Mouse (Mus musculus) neural tube, embryonic 12.5 days (tissue): Measurements from ENCODE around the gene Cad. TPM values are rescaled to one million over a fixed set of nuclear protein-coding genes. Genes with fewer than 3 reads are reported as not detected.
A peak's percentile ranks its signal among the peaks of the same experiment; 100 is the strongest.
"Not testable (repeated sequence)": the region's sequence is repeated elsewhere in the genome, so short reads cannot be mapped to it uniquely, and the experiment has no call there.

ENCODE experiments used
- ATAC-seq: fragments of 200-750 bp; cut with Nextera tagmentation; 2 replicates; pipeline ENCODE4 v1.8.0; 2017; ENCODE audit warnings: low read depth, mild to moderate bottlenecking, moderate TSS enrichment, moderate library complexity; ENCODE audit not compliant: low FRiP score
- H3K27ac ChIP-seq: fragments of 300-500 bp; sonication (generic); 2 replicates; pipeline ENCODE4 v1.5.1; 2016
- H3K27me3 ChIP-seq: fragments of 300-500 bp; sonication (generic); replicated peaks from 2 replicates; pipeline ENCODE4 v1.6.1; 2016; ENCODE audit warnings: mild to moderate bottlenecking
- H3K36me3 ChIP-seq: fragments of 300-500 bp; sonication (generic); 2 replicates; pipeline ENCODE4 v1.6.1; 2016; ENCODE audit warnings: mild to moderate bottlenecking
- H3K4me1 ChIP-seq: fragments of 300-500 bp; sonication (generic); 2 replicates; pipeline ENCODE4 v1.6.1; 2016
- H3K4me2 ChIP-seq: fragments of 300-500 bp; sonication (generic); replicated peaks from 2 replicates; pipeline ENCODE4 v1.6.1; 2016; ENCODE audit warnings: mild to moderate bottlenecking
- H3K4me3 ChIP-seq: fragments of 300-500 bp; sonication (generic); 2 replicates; pipeline ENCODE4 v1.5.1; 2016
- H3K9ac ChIP-seq: fragments of 300-500 bp; sonication (generic); 2 replicates; pipeline ENCODE4 v1.6.1; 2016; ENCODE audit warnings: mild to moderate bottlenecking
- H3K9me3 ChIP-seq: fragments of 300-500 bp; sonication (generic); 2 replicates; pipeline ENCODE4 v1.6.1; 2016; ENCODE audit warnings: mild to moderate bottlenecking
- WGBS: fragments of 180-500 bp; shearing (Covaris S2); methylation state at CpG from one replicate; pipeline ENCODE4 v1.1.7; 2016; 5-methylcytosine and 5-hydroxymethylcytosine counted together
- polyA plus RNA-seq: library from polyadenylated mRNA; unstranded; fragments of >200 nt; fragmentation: Nextera tagmentation; extraction: Ambion mirVana; gene quantifications from 2 replicates; pipeline ENCODE4 v1.2.1, GENCODE M21; 2016

Gene Cad
- 24.2 and 30.1 TPM in 2 replicates for polyA plus RNA-seq

GRCm38 (mm10) chr5:31054261-31055215 lies at the start of gene Cad:
TSS of gene Cad (plus strand) at chr5:31054780.
- Histone ChIP-seq H3K36me3 (peaks cover 18% of the 10 kb centered on the region), H3K27ac (no peak within 1 kb of the TSS), H3K4me2 (peak within 1 kb of the TSS; percentile 94), H3K4me3 (peak within 1 kb of the TSS; percentile 61), H3K4me1 (peaks cover 15% of the 10 kb centered on the region), H3K9ac (peak within 1 kb of the TSS; percentile 73), H3K27me3 (no peaks in the 10 kb centered on the region), H3K9me3 (no peaks in the 10 kb centered on the region)
- WGBS, result under 1% methylated on average over 64 of the region's 64 CpGs
- peak; percentile 98 for ATAC-seq

- H3K27ac ChIP-seq, result no peak overlapping the region
- no peaks in the 10 kb centered on the region for H3K4me1 ChIP-seq
- ATAC-seq, result no peak
- no peak overlapping the region for H3K4me2 ChIP-seq
- no peaks in the 10 kb centered on the region for H3K9me3 ChIP-seq
- H3K27me3 ChIP-seq, result no peaks in the 10 kb centered on the region
- no peak overlapping the region for H3K9ac ChIP-seq
- H3K36me3 ChIP-seq, result no peaks in the 10 kb centered on the region
- 72% methylated on average over 3 of the region's 3 CpGs for WGBS
- H3K4me3 ChIP-seq, result no peak overlapping the region
Observed at GRCm38 (mm10) chr5:31012737-31013136, 41.8 kb upstream of the Cad start.

GRCm38 (mm10) chr5:31015913-31016312 lies 38.7 kb upstream of the Cad start:
- no peaks in the 10 kb centered on the region for H3K9me3 ChIP-seq
- H3K4me1 ChIP-seq, result no peaks in the 10 kb centered on the region
- ATAC-seq, result no peak
- H3K27ac ChIP-seq, result no peak overlapping the region
- WGBS, result 81% methylated on average over 2 of the region's 2 CpGs
- no peaks in the 10 kb centered on the region for H3K36me3 ChIP-seq
- H3K4me2 ChIP-seq, result no peak overlapping the region
- no peak overlapping the region for H3K9ac ChIP-seq
- no peak overlapping the region for H3K4me3 ChIP-seq
- H3K27me3 ChIP-seq, result no peaks in the 10 kb centered on the region

- H3K27me3 ChIP-seq, H3K36me3 ChIP-seq, H3K4me2 ChIP-seq, H3K4me1 ChIP-seq, H3K27ac ChIP-seq, H3K9me3 ChIP-seq, H3K9ac ChIP-seq, ATAC-seq, H3K4me3 ChIP-seq: not testable (repeated sequence)
- 81% methylated on average over 5 of the region's 5 CpGs for WGBS
Observed at GRCm38 (mm10) chr5:31021790-31022189, 32.8 kb upstream of the Cad start.

- 35% methylated on average over 1 of the region's 1 CpGs for WGBS
- no peak for ATAC-seq
Observed at GRCm38 (mm10) chr5:31022690-31023089, 31.9 kb upstream of the Cad start.

GRCm38 (mm10) chr5:31023254-31023653 lies 31.3 kb upstream of the Cad start:
- WGBS, result 8% methylated on average over 4 of the region's 4 CpGs
- Histone ChIP-seq H3K4me3 (no peak overlapping the region), H3K36me3 (no peaks in the 10 kb centered on the region), H3K4me2 (no peak overlapping the region), H3K4me1 (no peaks in the 10 kb centered on the region), H3K9me3 (no peaks in the 10 kb centered on the region), H3K9ac (no peak overlapping the region), H3K27ac (no peak overlapping the region), H3K27me3 (no peaks in the 10 kb centered on the region)
- no peak for ATAC-seq

More at GRCm38 (mm10) chr5:31022690-31023089, 31.9 kb upstream of the Cad start:
- no peaks in the 10 kb centered on the region for H3K36me3 ChIP-seq
- H3K27ac ChIP-seq, result no peak overlapping the region
- no peak overlapping the region for H3K4me2 ChIP-seq
- no peaks in the 10 kb centered on the region for H3K4me1 ChIP-seq
- H3K4me3 ChIP-seq, result no peak overlapping the region
- no peak overlapping the region for H3K9ac ChIP-seq
- no peaks in the 10 kb centered on the region for H3K27me3 ChIP-seq
- no peaks in the 10 kb centered on the region for H3K9me3 ChIP-seq

- H3K4me2 ChIP-seq, result no peak overlapping the region
- H3K4me1 ChIP-seq, result no peaks in the 10 kb centered on the region
- no peak overlapping the region for H3K4me3 ChIP-seq
- H3K9me3 ChIP-seq, result no peaks in the 10 kb centered on the region
- H3K27me3 ChIP-seq, result no peaks in the 10 kb centered on the region
- ATAC-seq, result no peak
- no peak overlapping the region for H3K27ac ChIP-seq
- H3K9ac ChIP-seq, result no peak overlapping the region
- no peaks in the 10 kb centered on the region for H3K36me3 ChIP-seq
Observed at GRCm38 (mm10) chr5:31024641-31025040, 29.9 kb upstream of the Cad start.

- no peak for ATAC-seq
- Histone ChIP-seq H3K27ac (no peak overlapping the region), H3K27me3 (no peaks in the 10 kb centered on the region), H3K9me3 (no peaks in the 10 kb centered on the region), H3K4me2 (no peak overlapping the region), H3K9ac (no peak overlapping the region), H3K4me3 (no peak overlapping the region), H3K36me3 (no peaks in the 10 kb centered on the region), H3K4me1 (no peaks in the 10 kb centered on the region)
- 71% methylated on average over 4 of the region's 4 CpGs for WGBS
Observed at GRCm38 (mm10) chr5:31030926-31031325, 23.7 kb upstream of the Cad start.

- Histone ChIP-seq H3K4me1 (no peaks in the 10 kb centered on the region), H3K4me2 (no peak overlapping the region), H3K27me3 (no peaks in the 10 kb centered on the region), H3K9me3 (no peaks in the 10 kb centered on the region), H3K9ac (no peak overlapping the region), H3K36me3 (peaks cover 4% of the 10 kb centered on the region; the same call in 1 of the 2 replicates), H3K27ac (no peak overlapping the region), H3K4me3 (no peak overlapping the region)
- 86% methylated on average over 8 of the region's 8 CpGs for WGBS
- ATAC-seq, result no peak
Observed at GRCm38 (mm10) chr5:31031508-31031907, 23.1 kb upstream of the Cad start.

- Histone ChIP-seq H3K9me3 (no peaks in the 10 kb centered on the region), H3K27me3 (no peaks in the 10 kb centered on the region), H3K4me2 (no peak overlapping the region), H3K4me3 (no peak overlapping the region), H3K27ac (no peak overlapping the region), H3K4me1 (no peaks in the 10 kb centered on the region), H3K36me3 (peaks cover 28% of the 10 kb centered on the region), H3K9ac (no peak overlapping the region)
- WGBS, result 89% methylated on average over 6 of the region's 6 CpGs
- ATAC-seq, result no peak
Observed at GRCm38 (mm10) chr5:31034669-31035068, 19.9 kb upstream of the Cad start.

GRCm38 (mm10) chr5:31036556-31036955 lies 18.0 kb upstream of the Cad start:
- not testable (repeated sequence) for H3K9me3 ChIP-seq, H3K4me2 ChIP-seq, H3K27me3 ChIP-seq, H3K27ac ChIP-seq, H3K4me1 ChIP-seq, ATAC-seq, H3K4me3 ChIP-seq, H3K9ac ChIP-seq
- H3K36me3 ChIP-seq, result peaks cover 46% of the 10 kb centered on the region
- WGBS, result 90% methylated on average over 11 of the region's 11 CpGs

GRCm38 (mm10) chr5:31038171-31038845 lies 16.3 kb upstream of the Cad start:
- H3K4me3 ChIP-seq, result no peak overlapping the region
- H3K4me2 ChIP-seq, result no peak overlapping the region
- no peak overlapping the region for H3K9ac ChIP-seq
- WGBS, result 90% methylated on average over 7 of the region's 7 CpGs
- peaks cover 61% of the 10 kb centered on the region for H3K36me3 ChIP-seq
- H3K4me1 ChIP-seq, result no peaks in the 10 kb centered on the region
- H3K27me3 ChIP-seq, result no peaks in the 10 kb centered on the region
- H3K27ac ChIP-seq, result no peak overlapping the region
- ATAC-seq, result no peak
- H3K9me3 ChIP-seq, result no peaks in the 10 kb centered on the region
